Mouse (Mus musculus) liver, embryonic 16.5 days (tissue): ENCODE results near the gene Sugct. TPM values are rescaled to one million over a fixed set of nuclear protein-coding genes. Genes with fewer than 3 reads are reported as not detected.
A peak's percentile ranks its signal among the peaks of the same experiment; 100 is the strongest.

Source experiments
- ATAC-seq: fragments of 200-750 bp; cut with Nextera tagmentation; 2 replicates; pipeline ENCODE4 v1.8.0; 2017; ENCODE audit warnings: low read depth, mild to moderate bottlenecking, moderate number of reproducible peaks, moderate library complexity
- H3K27ac ChIP-seq: fragments of 300-500 bp; sonication (generic); 2 replicates; pipeline ENCODE4 v1.5.1; 2014; ENCODE audit warnings: mild to moderate bottlenecking, low read length
- H3K27me3 ChIP-seq: fragments of 300-500 bp; sonication (generic); 2 replicates; pipeline ENCODE4 v1.6.1; 2014; ENCODE audit warnings: low read depth, low read length, mixed read lengths; ENCODE audit not compliant: control insufficient read depth, insufficient read depth
- H3K36me3 ChIP-seq: fragments of 300-500 bp; sonication (generic); 2 replicates; pipeline ENCODE4 v1.6.1; 2014; ENCODE audit warnings: mild to moderate bottlenecking; ENCODE audit not compliant: control insufficient read depth, insufficient read depth
- H3K4me1 ChIP-seq: fragments of 300-500 bp; sonication (generic); 2 replicates; pipeline ENCODE4 v1.6.1; 2014; ENCODE audit warnings: low read depth, low read length, mixed read lengths; ENCODE audit not compliant: control insufficient read depth
- H3K4me2 ChIP-seq: fragments of 300-500 bp; sonication (generic); 2 replicates; pipeline ENCODE4 v1.6.1; 2014; ENCODE audit warnings: low read depth, low read length, mixed read lengths
- H3K4me3 ChIP-seq: fragments of 300-500 bp; sonication (generic); 2 replicates; pipeline ENCODE4 v1.5.1; 2014; ENCODE audit warnings: low read depth, mild to moderate bottlenecking, low read length
- H3K9ac ChIP-seq: fragments of 300-500 bp; sonication (generic); 2 replicates; pipeline ENCODE4 v1.6.1; 2014; ENCODE audit warnings: low read depth, low read length
- H3K9me3 ChIP-seq: fragments of 300-500 bp; sonication (generic); replicated peaks from 2 replicates; pipeline ENCODE4 v1.6.1; 2016; ENCODE audit warnings: low read length; ENCODE audit not compliant: control insufficient read depth
- WGBS: fragments of 180-500 bp; shearing (Covaris S2); extraction: QIAGEN DNeasy Blood & Tissue Kit; methylation state at CpG from one replicate; pipeline ENCODE4 v1.1.7; 2014; ENCODE audit not compliant: insufficient replicate concordance; 5-methylcytosine and 5-hydroxymethylcytosine counted together
- polyA plus RNA-seq: library from polyadenylated mRNA; unstranded; fragments of >200 nt; fragmentation: Nextera tagmentation; extraction: Ambion mirVana; gene quantifications from 2 replicates; pipeline ENCODE4 v1.2.1, GENCODE M21; 2015

The Sugct gene
- 5.6 and 5.8 TPM in 2 replicates for polyA plus RNA-seq

GRCm38 (mm10) chr13:17694911-17695699 lies at the start of gene Sugct, which contains the start of gene Mplkip:
TSS of gene Sugct (minus strand) at chr13:17695553.
TSS of gene Mplkip (plus strand) at chr13:17695192.
- peak; percentile 95 for ATAC-seq

GRCm38 (mm10) chr13:17728798-17729197 lies 33.4 kb upstream of the Sugct start:
- Histone ChIP-seq H3K4me3 (no peak overlapping the region), H3K9me3 (no peaks in the 10 kb centered on the region), H3K9ac (no peak overlapping the region), H3K27ac (no peak overlapping the region), H3K4me1 (no peaks in the 10 kb centered on the region), H3K4me2 (no peak overlapping the region), H3K36me3 (peaks cover 12% of the 10 kb centered on the region), H3K27me3 (no peaks in the 10 kb centered on the region)
- ATAC-seq, result no peak
- 81% methylated on average over 3 of the region's 3 CpGs for WGBS

More at GRCm38 (mm10) chr13:17694911-17695699, at the start of gene Sugct, which contains the start of gene Mplkip:
- no peaks in the 10 kb centered on the region for H3K27me3 ChIP-seq
- H3K9me3 ChIP-seq, result no peaks in the 10 kb centered on the region
- H3K9ac ChIP-seq, result peak within 1 kb of the TSS; percentile 93
- peak within 1 kb of the TSS; percentile 88 for H3K4me2 ChIP-seq
- peaks cover 6% of the 10 kb centered on the region for H3K4me1 ChIP-seq
- H3K36me3 ChIP-seq, result no peaks in the 10 kb centered on the region
- peak within 1 kb of the TSS; percentile 88 for H3K4me3 ChIP-seq
- under 1% methylated on average over 66 of the region's 66 CpGs for WGBS
- H3K27ac ChIP-seq, result peak within 1 kb of the TSS; percentile 95

- Histone ChIP-seq H3K9me3 (no peaks in the 10 kb centered on the region), H3K27me3 (no peaks in the 10 kb centered on the region), H3K27ac (no peak overlapping the region), H3K4me3 (no peak overlapping the region), H3K9ac (no peak overlapping the region), H3K36me3 (peaks cover 12% of the 10 kb centered on the region), H3K4me1 (no peaks in the 10 kb centered on the region), H3K4me2 (no peak overlapping the region)
- ATAC-seq, result no peak
- WGBS, result 76% methylated on average over 4 of the region's 4 CpGs
Observed at GRCm38 (mm10) chr13:17727922-17728321, 32.6 kb upstream of the Sugct start.

GRCm38 (mm10) chr13:17717357-17717756 lies 22.0 kb upstream of the Sugct start:
- Histone ChIP-seq H3K36me3 (peaks cover 24% of the 10 kb centered on the region), H3K27ac (no peak overlapping the region), H3K27me3 (no peaks in the 10 kb centered on the region), H3K4me2 (no peak overlapping the region), H3K9ac (no peak overlapping the region), H3K4me3 (no peak overlapping the region), H3K9me3 (no peaks in the 10 kb centered on the region), H3K4me1 (no peaks in the 10 kb centered on the region)
- WGBS, result 66% methylated on average over 1 of the region's 1 CpGs
- ATAC-seq, result no peak

- ATAC-seq, result no peak
- Histone ChIP-seq H3K27ac (no peak overlapping the region), H3K4me3 (no peak overlapping the region), H3K9me3 (no peaks in the 10 kb centered on the region), H3K9ac (no peak overlapping the region), H3K4me2 (no peak overlapping the region), H3K4me1 (no peaks in the 10 kb centered on the region; the same call in 1 of the 2 replicates), H3K36me3 (no peaks in the 10 kb centered on the region), H3K27me3 (no peaks in the 10 kb centered on the region)
- WGBS, result 70% methylated on average over 5 of the region's 5 CpGs
Observed at GRCm38 (mm10) chr13:17708784-17709311, 13.5 kb upstream of the Sugct start.

- Histone ChIP-seq H3K4me1 (no peaks in the 10 kb centered on the region; the same call in none of the 2 replicates), H3K4me2 (no peak overlapping the region), H3K27me3 (no peaks in the 10 kb centered on the region), H3K9me3 (no peaks in the 10 kb centered on the region), H3K4me3 (no peak overlapping the region), H3K36me3 (no peaks in the 10 kb centered on the region; the same call in 1 of the 2 replicates), H3K27ac (no peak overlapping the region), H3K9ac (no peak overlapping the region)
- ATAC-seq, result no peak
- WGBS, result 77% methylated on average over 6 of the region's 6 CpGs
Observed at GRCm38 (mm10) chr13:17705188-17705826, 10.0 kb upstream of the Sugct start.

- peaks cover 3% of the 10 kb centered on the region for H3K4me1 ChIP-seq
- no peak overlapping the region for H3K4me3 ChIP-seq
- H3K9me3 ChIP-seq, result no peaks in the 10 kb centered on the region
- no peaks in the 10 kb centered on the region for H3K27me3 ChIP-seq
- no peak overlapping the region for H3K27ac ChIP-seq
- no peak for ATAC-seq
- no peaks in the 10 kb centered on the region; the same call in 1 of the 2 replicates for H3K36me3 ChIP-seq
- no peak overlapping the region for H3K4me2 ChIP-seq
- no peak overlapping the region for H3K9ac ChIP-seq
Observed at GRCm38 (mm10) chr13:17702311-17702710, 7.0 kb upstream of the Sugct start.

GRCm38 (mm10) chr13:17701322-17701721 lies 6.0 kb upstream of the Sugct start:
- no peak overlapping the region for H3K4me3 ChIP-seq
- peaks cover 3% of the 10 kb centered on the region for H3K4me1 ChIP-seq
- H3K4me2 ChIP-seq, result no peak overlapping the region
- H3K9me3 ChIP-seq, result no peaks in the 10 kb centered on the region
- no peaks in the 10 kb centered on the region; the same call in 1 of the 2 replicates for H3K36me3 ChIP-seq
- ATAC-seq, result no peak
- H3K27me3 ChIP-seq, result no peaks in the 10 kb centered on the region
- H3K9ac ChIP-seq, result no peak overlapping the region
- no peak overlapping the region for H3K27ac ChIP-seq
